Mouse (Mus musculus): ENCODE results near the gene Ipo13. TPM values are rescaled to one million over a fixed set of nuclear protein-coding genes. Genes with fewer than 3 reads are reported as not detected.

The Ipo13 gene
- 35.6 and 36.2 TPM in 2 replicates for polyA plus RNA-seq (2016; fragmentation: Nextera tagmentation; extraction: Ambion mirVana)

- Histone ChIP-seq H3K4me3 (peak within 1 kb of the TSS; percentile 73), H3K4me1 (peaks cover 73% of the 10 kb centered on the region), H3K4me2 (peak within 1 kb of the TSS; percentile 84), H3K27ac (peak within 1 kb of the TSS; percentile 81), H3K36me3 (peaks cover 29% of the 10 kb centered on the region), H3K9ac (peak within 1 kb of the TSS; percentile 88), H3K27me3 (replicated peaks) (no peaks in the 10 kb centered on the region), H3K9me3 (replicated peaks) (no peaks in the 10 kb centered on the region)
- under 1% methylated on average over 61 of the region's 61 CpGs for WGBS (ENCODE audit: insufficient replicate concordance)
- ATAC-seq, result peak; percentile 92
These were observed at the start of gene Ipo13 for GRCm38 (mm10) chr4:117914591-117915442. Gene Ipo13 (minus strand): TSS chr4:117914999.

- 72% methylated on average over 4 of the region's 4 CpGs for WGBS (ENCODE audit: insufficient replicate concordance)
- Histone ChIP-seq H3K36me3 (peaks cover 23% of the 10 kb centered on the region), H3K4me2 (no peak overlapping the region), H3K9ac (no peak overlapping the region), H3K4me3 (no peak overlapping the region), H3K27ac (no peak overlapping the region), H3K4me1 (no peaks in the 10 kb centered on the region), H3K9me3 (replicated peaks) (no peaks in the 10 kb centered on the region), H3K27me3 (replicated peaks) (no peaks in the 10 kb centered on the region)
- no peak for ATAC-seq
These were observed 42.7 kb upstream of the Ipo13 start for GRCm38 (mm10) chr4:117957492-117957891.

- H3K9ac ChIP-seq, result no peak overlapping the region
- no peak overlapping the region for H3K4me3 ChIP-seq
- H3K36me3 ChIP-seq, result peaks cover 8% of the 10 kb centered on the region
- 67% methylated on average over 7 of the region's 7 CpGs for WGBS (ENCODE audit: insufficient replicate concordance)
- H3K9me3 ChIP-seq (replicated peaks), result peaks cover 6% of the 10 kb centered on the region; the same call in 1 of the 2 replicates
- H3K4me1 ChIP-seq, result no peaks in the 10 kb centered on the region
- H3K27me3 ChIP-seq (replicated peaks), result no peaks in the 10 kb centered on the region
- ATAC-seq, result no peak
- no peak overlapping the region for H3K27ac ChIP-seq
- H3K4me2 ChIP-seq, result no peak overlapping the region
These were observed 32.7 kb upstream of the Ipo13 start for GRCm38 (mm10) chr4:117947493-117947892.

- Histone ChIP-seq H3K9ac (no peak overlapping the region), H3K27me3 (replicated peaks) (no peaks in the 10 kb centered on the region), H3K4me2 (no peak overlapping the region), H3K27ac (no peak overlapping the region), H3K4me3 (no peak overlapping the region), H3K4me1 (no peaks in the 10 kb centered on the region), H3K9me3 (replicated peaks) (no peaks in the 10 kb centered on the region), H3K36me3 (0 out of 2 replicates have a peak, but pooled peaks cover under 1% of the 10 kb centered on the region)
- WGBS (ENCODE audit: insufficient replicate concordance), result 74% methylated on average over 11 of the region's 11 CpGs
- no peak for ATAC-seq
These were observed 32.0 kb upstream of the Ipo13 start for GRCm38 (mm10) chr4:117946639-117947305.

GRCm38 (mm10) chr4:117943317-117943716 lies 28.5 kb upstream of the Ipo13 start:
- H3K9me3 ChIP-seq (replicated peaks), result no peaks in the 10 kb centered on the region
- no peak overlapping the region for H3K27ac ChIP-seq
- no peak for ATAC-seq
- no peak overlapping the region for H3K4me2 ChIP-seq
- peaks cover 6% of the 10 kb centered on the region for H3K36me3 ChIP-seq
- no peak overlapping the region for H3K9ac ChIP-seq
- WGBS (ENCODE audit: insufficient replicate concordance), result 58% methylated on average over 5 of the region's 5 CpGs
- H3K4me1 ChIP-seq, result no peaks in the 10 kb centered on the region
- no peaks in the 10 kb centered on the region for H3K27me3 ChIP-seq (replicated peaks)
- no peak overlapping the region for H3K4me3 ChIP-seq

GRCm38 (mm10) chr4:117936964-117937363 lies 22.2 kb upstream of the Ipo13 start:
- H3K9ac ChIP-seq, result no peak overlapping the region
- H3K36me3 ChIP-seq, result peaks cover 6% of the 10 kb centered on the region
- WGBS (ENCODE audit: insufficient replicate concordance), result 89% methylated on average over 5 of the region's 5 CpGs
- H3K4me1 ChIP-seq, result no peaks in the 10 kb centered on the region
- H3K4me2 ChIP-seq, result no peak overlapping the region
- H3K9me3 ChIP-seq (replicated peaks), result no peaks in the 10 kb centered on the region
- no peak overlapping the region for H3K27ac ChIP-seq
- H3K4me3 ChIP-seq, result no peak overlapping the region
- no peak for ATAC-seq
- H3K27me3 ChIP-seq (replicated peaks), result 0 out of 2 replicates have a peak, but pooled peaks cover 5% of the 10 kb centered on the region

GRCm38 (mm10) chr4:117934081-117934480 lies 19.3 kb upstream of the Ipo13 start:
- Histone ChIP-seq H3K4me1 (peaks cover 14% of the 10 kb centered on the region), H3K36me3 (no peaks in the 10 kb centered on the region), H3K4me2 (no peak overlapping the region), H3K9me3 (replicated peaks) (no peaks in the 10 kb centered on the region; the same call in 1 of the 2 replicates), H3K27me3 (replicated peaks) (peaks cover 33% of the 10 kb centered on the region), H3K9ac (no peak overlapping the region), H3K27ac (no peak overlapping the region), H3K4me3 (no peak overlapping the region)
- ATAC-seq, result no peak
- 76% methylated on average over 4 of the region's 4 CpGs for WGBS (ENCODE audit: insufficient replicate concordance)

GRCm38 (mm10) chr4:117933248-117933647 lies 18.4 kb upstream of the Ipo13 start:
- Histone ChIP-seq H3K4me1 (peaks cover 22% of the 10 kb centered on the region), H3K36me3 (no peaks in the 10 kb centered on the region), H3K4me2 (no peak overlapping the region), H3K27ac (no peak overlapping the region), H3K27me3 (replicated peaks) (peaks cover 40% of the 10 kb centered on the region), H3K4me3 (no peak overlapping the region), H3K9ac (no peak overlapping the region), H3K9me3 (replicated peaks) (no peaks in the 10 kb centered on the region; the same call in 1 of the 2 replicates)
- WGBS (ENCODE audit: insufficient replicate concordance), result 69% methylated on average over 5 of the region's 5 CpGs
- no peak for ATAC-seq

GRCm38 (mm10) chr4:117929391-117929881 lies 14.6 kb upstream of the Ipo13 start, which contains the start of gene Artn:
Gene Artn (minus strand): TSS chr4:117929763.
- ATAC-seq, result no peak
- Histone ChIP-seq H3K4me1 (peaks cover 44% of the 10 kb centered on the region), H3K27ac (peak within 1 kb of the TSS; percentile 84), H3K4me3 (peak within 1 kb of the TSS; percentile 57), H3K36me3 (0 out of 2 replicates have a peak, but pooled peaks cover 6% of the 10 kb centered on the region), H3K4me2 (peak within 1 kb of the TSS; percentile 78), H3K9ac (peak within 1 kb of the TSS; percentile 73), H3K27me3 (replicated peaks) (peaks cover 78% of the 10 kb centered on the region), H3K9me3 (replicated peaks) (no peaks in the 10 kb centered on the region; the same call in 1 of the 2 replicates)
- whole genome bisulfite sequencing (ENCODE audit: insufficient replicate concordance), result 3% methylated on average over 33 of the region's 33 CpGs

- H3K4me2 ChIP-seq, result peak overlapping the region; percentile 78
- peaks cover 50% of the 10 kb centered on the region for H3K4me1 ChIP-seq
- ATAC-seq, result peak; percentile 93
- WGBS (ENCODE audit: insufficient replicate concordance), result 3% methylated on average over 13 of the region's 13 CpGs
- no peaks in the 10 kb centered on the region; the same call in 1 of the 2 replicates for H3K9me3 ChIP-seq (replicated peaks)
- peaks cover 85% of the 10 kb centered on the region for H3K27me3 ChIP-seq (replicated peaks)
- peak overlapping the region; percentile 84 for H3K27ac ChIP-seq
- H3K4me3 ChIP-seq, result peak overlapping the region; percentile 57
- 0 out of 2 replicates have a peak, but pooled peaks cover 6% of the 10 kb centered on the region for H3K36me3 ChIP-seq
- H3K9ac ChIP-seq, result peak overlapping the region; percentile 73
These were observed 14.0 kb upstream of the Ipo13 start for GRCm38 (mm10) chr4:117928699-117929241.

- H3K4me1 ChIP-seq, result peaks cover 56% of the 10 kb centered on the region
- 0 out of 2 replicates have a peak, but pooled peaks cover 6% of the 10 kb centered on the region for H3K36me3 ChIP-seq
- peak overlapping the region; percentile 84 for H3K27ac ChIP-seq
- H3K4me3 ChIP-seq, result peak overlapping the region; percentile 57
- peak overlapping the region; percentile 78 for H3K4me2 ChIP-seq
- no peaks in the 10 kb centered on the region; the same call in 1 of the 2 replicates for H3K9me3 ChIP-seq (replicated peaks)
- peak overlapping the region; percentile 52 for H3K9ac ChIP-seq
- H3K27me3 ChIP-seq (replicated peaks), result peaks cover 90% of the 10 kb centered on the region
- ATAC-seq, result peak; percentile 48
- WGBS (ENCODE audit: insufficient replicate concordance), result 12% methylated on average over 6 of the region's 6 CpGs
These were observed 13.4 kb upstream of the Ipo13 start for GRCm38 (mm10) chr4:117928234-117928633.
